Mouse (Mus musculus) testis, adult 2 months (tissue): ENCODE results near the gene Tyro3.

Source experiments
- CTCF ChIP-seq: fragments of 200-500 bp; IDR thresholded peaks from 2 replicates; pipeline ENCODE4 v1.5.1; 2012; ENCODE audit warnings: low read depth, mild to moderate bottlenecking, inconsistent platforms, low read length, moderate library complexity; ENCODE audit not compliant: control insufficient read depth, insufficient read depth, insufficient replicate concordance
- POLR2A ChIP-seq: fragments of 200-500 bp; IDR thresholded peaks from 2 replicates; pipeline ENCODE4 v1.6.1; 2012; ENCODE audit warnings: low read depth, mild to moderate bottlenecking, inconsistent platforms, low read length, moderate library complexity; ENCODE audit not compliant: control insufficient read depth

DNA sequence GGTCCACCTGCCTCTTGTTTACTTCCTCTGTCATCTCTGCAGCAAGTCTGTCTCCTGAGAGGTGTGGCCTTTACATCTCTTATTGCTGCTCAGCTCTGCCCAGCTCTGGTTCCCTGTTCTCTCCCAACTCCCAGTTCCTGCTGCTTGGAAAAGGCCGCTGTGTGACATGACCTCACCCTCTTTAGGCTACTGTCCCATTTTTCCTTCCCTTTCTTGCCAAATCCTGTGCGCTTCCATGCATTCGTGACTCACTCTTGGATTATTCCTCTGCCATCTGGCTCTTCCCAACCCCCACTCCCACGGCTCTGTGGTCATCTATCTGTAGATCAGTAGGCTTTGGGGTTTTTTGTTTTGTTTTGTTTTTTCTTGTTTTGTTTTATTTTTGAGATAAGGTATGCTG lies 49.4 kb downstream of the Tyro3 start:
- TF ChIP-seq CTCF (no peak), POLR2A (no peak)
